Mouse (Mus musculus) neural tube, embryonic 14.5 days (tissue): ENCODE data around the gene Flt1. TPM values are rescaled to one million over a fixed set of nuclear protein-coding genes. Genes with fewer than 3 reads are reported as not detected.

Experiments used
- ATAC-seq: fragments of 200-750 bp; cut with Nextera tagmentation; 2 replicates; pipeline ENCODE4 v1.8.0; 2017; ENCODE audit warnings: low read depth, mild to moderate bottlenecking, moderate TSS enrichment, moderate library complexity
- H3K27ac ChIP-seq: fragments of 300-500 bp; sonication (generic); 2 replicates; pipeline ENCODE4 v1.5.1; 2014; ENCODE audit warnings: low read depth, mild to moderate bottlenecking, control low read depth, low read length, moderate library complexity, mixed read lengths
- H3K27me3 ChIP-seq: fragments of 300-500 bp; sonication (generic); 2 replicates; pipeline ENCODE4 v1.6.1; 2014; ENCODE audit warnings: low read length; ENCODE audit not compliant: control insufficient read depth, insufficient read depth
- H3K36me3 ChIP-seq: fragments of 300-500 bp; sonication (generic); 2 replicates; pipeline ENCODE4 v1.6.1; 2014; ENCODE audit warnings: low read length, mixed read lengths; ENCODE audit not compliant: control insufficient read depth, insufficient read depth
- H3K4me1 ChIP-seq: fragments of 300-500 bp; sonication (generic); 2 replicates; pipeline ENCODE4 v1.6.1; 2014; ENCODE audit warnings: low read length; ENCODE audit not compliant: control insufficient read depth, insufficient read depth
- H3K4me2 ChIP-seq: fragments of 300-500 bp; sonication (generic); 2 replicates; pipeline ENCODE4 v1.6.1; 2014; ENCODE audit warnings: mild to moderate bottlenecking, low read depth, low read length, control low read depth
- H3K4me3 ChIP-seq: fragments of 300-500 bp; sonication (generic); 2 replicates; pipeline ENCODE4 v1.5.1; 2014; ENCODE audit warnings: low read depth, low read length, control low read depth, mixed read lengths
- H3K9ac ChIP-seq: fragments of 300-500 bp; sonication (generic); replicated peaks from 2 replicates; pipeline ENCODE4 v1.6.1; 2014; ENCODE audit warnings: low read depth, mild to moderate bottlenecking, control low read depth, low read length, mixed read lengths
- H3K9me3 ChIP-seq: fragments of 300-500 bp; sonication (generic); 2 replicates; pipeline ENCODE4 v1.6.1; 2016; ENCODE audit warnings: low read length; ENCODE audit not compliant: control insufficient read depth
- WGBS: fragments of 180-500 bp; shearing (Covaris S2); extraction: QIAGEN DNeasy Blood & Tissue Kit; methylation state at CpG from one replicate; pipeline ENCODE4 v1.1.7; 2014; 5-methylcytosine and 5-hydroxymethylcytosine counted together
- polyA plus RNA-seq: library from polyadenylated mRNA; unstranded; fragments of >200 nt; fragmentation: Nextera tagmentation; extraction: Ambion mirVana; gene quantifications from 2 replicates; pipeline ENCODE4 v1.2.1, GENCODE M21; 2014

Flt1 gene
- polyA plus RNA-seq, 1 experiment from 2014 or later = 9.9 TPM

DNA sequence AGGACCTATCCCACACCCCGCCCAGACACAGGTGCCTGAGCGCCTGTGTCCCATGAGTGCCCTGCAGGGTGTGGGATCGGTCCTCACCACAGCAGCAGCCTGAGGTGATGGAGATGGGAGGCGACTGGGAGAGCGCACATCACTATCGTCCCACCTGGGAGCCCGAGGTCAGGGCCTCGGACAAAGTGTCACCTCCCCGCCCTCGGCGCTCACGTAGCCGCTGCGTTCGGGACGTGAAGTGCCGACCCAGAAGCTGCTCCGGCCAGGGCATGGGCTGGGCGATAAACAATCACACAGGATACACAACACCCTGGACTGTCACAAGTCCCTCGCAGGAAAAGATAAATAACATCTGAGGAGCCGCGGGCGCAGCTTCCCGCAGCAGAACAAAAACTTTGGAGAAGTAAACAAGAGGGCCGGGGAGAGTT lies 27.1 kb upstream of the Flt1 start:
- Histone ChIP-seq H3K4me2 (0 out of 2 replicates have a peak overlapping the region, but pooled peaks have one; percentile 11), H3K9me3 (no peaks in the 10 kb centered on the region), H3K9ac (no peak overlapping the region), H3K27ac (no peak overlapping the region), H3K27me3 (peaks cover 22% of the 10 kb centered on the region), H3K36me3 (no peaks in the 10 kb centered on the region), H3K4me1 (0 out of 2 replicates have a peak, but pooled peaks cover 4% of the 10 kb centered on the region), H3K4me3 (no peak overlapping the region)
- ATAC-seq = no peak
- 3% methylated on average over 25 of the region's 25 CpGs for WGBS

DNA sequence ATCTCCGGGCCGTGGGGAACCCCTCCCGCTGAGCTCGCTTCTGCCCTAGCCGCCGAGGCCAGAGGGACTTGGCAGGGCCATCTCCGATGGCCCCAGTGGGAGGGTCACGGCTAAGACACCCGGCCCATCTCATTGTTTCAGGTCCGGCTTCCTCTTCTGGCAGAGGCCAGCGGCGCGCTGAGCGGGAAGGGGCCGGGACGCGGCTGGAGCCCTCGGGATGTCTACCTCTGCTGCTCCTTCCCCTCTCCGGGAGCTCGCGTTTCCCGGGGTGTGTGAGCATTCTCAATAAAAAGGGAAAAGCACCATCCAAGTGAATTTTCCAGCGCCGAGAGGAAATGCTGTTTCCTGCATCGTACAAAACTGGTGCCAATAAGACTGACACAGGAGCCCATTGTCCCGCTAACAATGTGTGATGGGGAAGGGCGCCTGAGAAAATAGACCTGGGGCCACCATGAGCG lies 25.9 kb upstream of the Flt1 start:
- WGBS = under 1% methylated on average over 28 of the region's 28 CpGs
- Histone ChIP-seq H3K27me3 (peaks cover 22% of the 10 kb centered on the region), H3K9me3 (no peaks in the 10 kb centered on the region), H3K4me1 (0 out of 2 replicates have a peak, but pooled peaks cover 4% of the 10 kb centered on the region), H3K4me2 (peak overlapping the region; percentile 45), H3K27ac (no peak overlapping the region), H3K4me3 (peak overlapping the region; percentile 22), H3K9ac (peak overlapping the region; percentile 26; the same call in 1 of the 2 replicates), H3K36me3 (no peaks in the 10 kb centered on the region)
- no peak for ATAC-seq

GRCm38 (mm10) chr5:147749972-147750371 lies 24.2 kb upstream of the Flt1 start:
- H3K9ac ChIP-seq = no peak overlapping the region
- 4% methylated on average over 5 of the region's 5 CpGs for WGBS
- peaks cover 22% of the 10 kb centered on the region for H3K27me3 ChIP-seq
- H3K4me1 ChIP-seq = 0 out of 2 replicates have a peak, but pooled peaks cover 4% of the 10 kb centered on the region
- no peak for ATAC-seq
- no peak overlapping the region for H3K4me3 ChIP-seq
- H3K36me3 ChIP-seq = no peaks in the 10 kb centered on the region
- H3K9me3 ChIP-seq = no peaks in the 10 kb centered on the region
- no peak overlapping the region for H3K4me2 ChIP-seq
- no peak overlapping the region for H3K27ac ChIP-seq

DNA sequence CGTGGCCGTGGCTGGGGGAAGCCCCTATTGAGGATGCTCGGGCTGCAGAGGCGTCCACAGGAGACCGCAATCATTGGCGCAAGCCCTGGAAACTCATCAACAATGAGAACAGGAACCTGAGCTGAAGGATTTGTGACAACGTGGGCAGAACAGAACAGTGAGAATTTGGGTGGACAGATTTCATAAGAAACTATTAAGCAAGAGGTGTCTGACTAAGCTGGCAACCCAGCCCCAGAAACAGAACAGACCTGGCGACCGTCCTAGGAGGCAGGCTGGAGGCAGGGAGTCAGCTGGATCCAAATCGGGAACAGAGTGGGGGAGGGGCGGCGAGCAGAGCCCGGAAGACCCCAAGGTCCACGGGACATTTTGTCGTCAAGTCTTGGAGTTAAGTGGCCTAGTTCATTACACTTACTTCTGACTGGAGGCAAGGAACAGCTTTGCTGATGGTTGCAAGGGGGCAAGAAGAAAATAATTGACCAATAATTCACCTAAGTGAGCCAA lies 22.3 kb upstream of the Flt1 start:
- peaks cover 19% of the 10 kb centered on the region for H3K27me3 ChIP-seq
- 0 out of 2 replicates have a peak, but pooled peaks cover 4% of the 10 kb centered on the region for H3K4me1 ChIP-seq
- H3K4me2 ChIP-seq = peak overlapping the region; percentile 39
- 2% methylated on average over 15 of the region's 15 CpGs for WGBS
- H3K9me3 ChIP-seq = no peaks in the 10 kb centered on the region
- no peak overlapping the region for H3K4me3 ChIP-seq
- no peak overlapping the region for H3K27ac ChIP-seq
- no peak; the same call in 1 of the 2 replicates for ATAC-seq
- no peaks in the 10 kb centered on the region for H3K36me3 ChIP-seq
- no peak overlapping the region for H3K9ac ChIP-seq

GRCm38 (mm10) chr5:147744900-147745653 lies 19.3 kb upstream of the Flt1 start:
- no peak overlapping the region for H3K4me2 ChIP-seq
- H3K4me3 ChIP-seq = no peak overlapping the region
- WGBS = 88% methylated on average over 21 of the region's 21 CpGs
- no peak for ATAC-seq
- 0 out of 2 replicates have a peak, but pooled peaks cover 3% of the 10 kb centered on the region for H3K27me3 ChIP-seq
- H3K9me3 ChIP-seq = no peaks in the 10 kb centered on the region
- no peak overlapping the region for H3K27ac ChIP-seq
- no peaks in the 10 kb centered on the region for H3K4me1 ChIP-seq
- no peaks in the 10 kb centered on the region for H3K36me3 ChIP-seq
- H3K9ac ChIP-seq = no peak overlapping the region

DNA sequence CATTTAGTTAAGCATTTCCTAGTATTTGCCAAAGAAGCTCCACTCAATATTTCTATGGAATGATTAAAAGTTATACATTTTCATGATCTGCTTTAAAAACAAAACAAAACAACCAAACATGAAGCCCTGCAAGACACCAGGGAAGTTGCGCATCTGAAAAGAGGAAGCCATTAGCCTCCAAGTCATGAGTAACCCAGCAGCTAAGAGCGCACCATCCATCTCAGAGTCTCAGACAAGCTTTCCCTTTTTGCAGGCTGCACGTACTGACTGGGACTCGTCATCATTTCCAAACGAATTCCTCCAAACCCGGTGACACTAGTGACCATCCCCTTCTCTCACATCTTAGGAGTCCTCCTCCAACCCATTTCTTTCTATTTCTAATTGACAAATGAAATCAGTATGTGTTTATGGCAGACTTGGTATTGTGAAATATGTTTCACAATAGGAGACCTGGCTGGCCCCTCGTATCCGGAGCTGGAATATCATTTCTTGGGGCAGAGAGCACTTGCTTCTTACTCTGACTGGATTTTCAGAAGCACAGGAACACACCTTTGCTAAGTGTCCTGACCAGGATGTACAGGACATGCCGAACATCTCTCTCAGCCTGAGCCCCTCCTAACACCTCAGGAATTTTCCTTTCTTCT lies 16.8 kb upstream of the Flt1 start:
- Histone ChIP-seq H3K4me2 (no peak overlapping the region), H3K27me3 (no peaks in the 10 kb centered on the region), H3K27ac (no peak overlapping the region), H3K4me3 (no peak overlapping the region), H3K9ac (no peak overlapping the region), H3K9me3 (no peaks in the 10 kb centered on the region), H3K36me3 (no peaks in the 10 kb centered on the region), H3K4me1 (no peaks in the 10 kb centered on the region)
- no peak for ATAC-seq
- WGBS = 80% methylated on average over 9 of the region's 9 CpGs

DNA sequence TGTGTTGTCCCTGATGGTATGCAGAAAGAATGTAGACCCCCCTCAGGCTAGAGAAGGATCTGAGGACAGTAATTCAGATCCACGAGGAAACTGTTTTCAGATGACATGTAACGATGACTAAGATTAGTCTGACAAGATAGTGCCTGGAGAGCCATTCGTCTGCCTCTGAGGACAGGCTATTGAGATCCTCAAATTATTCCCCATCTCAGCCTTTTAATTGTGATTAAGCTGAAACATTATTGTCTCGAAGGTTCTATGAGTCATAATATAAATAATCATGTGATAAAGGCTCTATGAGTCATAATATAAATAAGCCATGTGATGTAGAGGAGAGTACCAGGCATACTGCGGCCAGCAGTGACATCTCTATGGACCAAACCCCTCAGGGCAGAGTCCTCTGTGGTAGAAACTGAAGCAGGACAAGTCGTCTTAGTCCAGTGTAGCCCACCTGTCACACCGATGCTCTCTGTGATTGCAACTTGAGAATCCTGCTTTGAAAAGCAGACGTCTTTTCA lies 11.0 kb upstream of the Flt1 start:
- Histone ChIP-seq H3K27ac (no peak overlapping the region), H3K4me3 (no peak overlapping the region), H3K4me1 (no peaks in the 10 kb centered on the region), H3K9me3 (no peaks in the 10 kb centered on the region), H3K4me2 (no peak overlapping the region), H3K36me3 (no peaks in the 10 kb centered on the region), H3K9ac (no peak overlapping the region), H3K27me3 (no peaks in the 10 kb centered on the region)
- ATAC-seq = no peak
- WGBS = 76% methylated on average over 8 of the region's 8 CpGs

DNA sequence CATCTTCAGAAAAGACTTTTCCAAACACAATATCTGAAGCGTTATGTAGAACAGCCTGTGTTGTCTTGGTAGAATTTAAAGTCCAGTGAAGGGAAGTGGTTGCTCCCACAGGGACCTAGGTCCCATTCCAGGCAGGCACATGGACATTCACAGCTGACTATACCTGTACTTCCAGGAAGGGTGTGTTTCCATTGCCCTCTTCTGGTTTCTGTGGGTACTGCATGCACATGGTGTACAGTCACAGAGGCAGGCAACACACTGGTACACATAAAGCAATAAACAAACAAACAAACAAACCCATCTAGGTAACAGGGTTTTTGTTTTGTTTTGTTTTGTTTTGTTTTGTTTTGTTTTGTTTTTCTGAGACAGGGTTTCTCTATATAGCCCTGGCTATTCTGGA lies 7.9 kb upstream of the Flt1 start:
- H3K9ac ChIP-seq = no peak overlapping the region
- no peaks in the 10 kb centered on the region for H3K36me3 ChIP-seq
- H3K4me3 ChIP-seq = no peak overlapping the region
- no peak for ATAC-seq
- whole genome bisulfite sequencing = 97% methylated on average over 1 of the region's 1 CpGs
- H3K4me2 ChIP-seq = no peak overlapping the region
- H3K9me3 ChIP-seq = no peaks in the 10 kb centered on the region
- no peak overlapping the region for H3K27ac ChIP-seq
- H3K27me3 ChIP-seq = peaks cover 6% of the 10 kb centered on the region; the same call in 1 of the 2 replicates
- H3K4me1 ChIP-seq = no peaks in the 10 kb centered on the region

GRCm38 (mm10) chr5:147732926-147733325 lies 7.1 kb upstream of the Flt1 start:
- Histone ChIP-seq H3K36me3 (no peaks in the 10 kb centered on the region), H3K4me3 (no peak overlapping the region), H3K27me3 (peaks cover 8% of the 10 kb centered on the region), H3K4me2 (no peak overlapping the region), H3K27ac (no peak overlapping the region), H3K4me1 (no peaks in the 10 kb centered on the region), H3K9me3 (no peaks in the 10 kb centered on the region), H3K9ac (no peak overlapping the region)
- WGBS = 82% methylated on average over 5 of the region's 5 CpGs
- no peak for ATAC-seq
